Mouse (Mus musculus): ENCODE measurements at regions not wholly inside any gene's neighbourhood (a gene's known extent, or its start where the extent isn't known, plus 50 kb on each side); places are given as distances from the start of the nearest gene placed in this dataset.

DNA sequence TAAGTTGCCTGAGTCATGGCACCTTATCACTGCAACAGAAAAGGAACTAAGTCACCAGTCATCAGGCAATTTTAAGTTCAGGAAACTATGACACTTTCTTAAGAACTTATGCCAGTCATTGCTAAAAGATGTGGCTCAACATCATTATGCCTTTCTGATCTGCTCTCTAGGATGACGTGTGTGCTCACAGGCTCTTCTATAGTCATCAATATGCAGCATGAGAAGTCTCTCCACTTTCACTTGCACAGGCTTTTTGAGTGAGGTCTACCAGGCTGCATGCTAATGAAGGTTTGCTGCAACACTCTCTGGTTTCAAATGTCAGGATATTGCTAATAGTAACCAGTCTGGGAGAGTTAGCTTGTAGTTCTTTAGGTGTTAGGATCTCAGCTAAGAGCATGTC is 530.5 kb upstream of the Alcam start:
- no peak for TF ChIP-seq CTCF (IDR thresholded peaks at IDR 0.05; ENCODE audit: low read depth)
- TF ChIP-seq EP300 (optimal IDR thresholded peaks at IDR 0.05): no peak
